Mouse (Mus musculus): ENCODE measurements at regions not wholly inside any gene's neighbourhood (a gene's known extent, or its start where the extent isn't known, plus 50 kb on each side); places are given as distances from the start of the nearest gene placed in this dataset.
"Not testable (repeated sequence)": the region's sequence is repeated elsewhere in the genome, so short reads cannot be mapped to it uniquely, and the experiment has no call there.

DNA sequence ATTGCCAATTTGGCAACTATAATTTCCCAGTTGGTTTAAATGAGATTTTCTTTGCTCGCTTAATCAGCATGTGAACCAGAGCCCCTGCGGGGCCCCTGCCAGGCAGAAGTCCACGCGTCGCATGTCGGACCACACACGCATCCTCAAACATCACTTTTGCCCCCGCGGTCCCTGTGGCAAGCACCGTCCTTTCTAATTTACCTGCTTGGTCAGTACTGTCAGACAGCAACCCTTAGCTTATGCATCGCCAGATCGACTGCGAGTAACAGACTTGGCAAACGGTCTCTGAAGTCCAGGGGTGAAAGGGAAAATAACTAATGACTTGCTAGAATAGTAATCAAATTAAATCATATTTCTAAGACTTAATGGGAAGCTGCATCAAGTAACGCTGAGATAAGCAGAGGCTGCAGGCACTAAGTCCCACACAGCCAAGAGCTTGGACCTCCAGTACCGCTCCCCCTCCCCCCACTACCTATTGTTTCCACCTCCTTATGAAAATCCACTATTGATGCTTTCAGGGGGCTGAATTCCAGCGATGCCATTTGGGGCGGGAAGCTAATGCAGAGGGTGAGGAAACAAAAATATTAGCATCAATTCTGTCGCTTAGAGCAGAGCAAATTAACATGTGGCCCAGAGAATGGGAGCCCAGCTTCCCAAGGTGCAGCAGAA, 142.0 kb upstream of the Cntnap4 start:
- CTCF ChIA-PET, result no interaction called here

DNA sequence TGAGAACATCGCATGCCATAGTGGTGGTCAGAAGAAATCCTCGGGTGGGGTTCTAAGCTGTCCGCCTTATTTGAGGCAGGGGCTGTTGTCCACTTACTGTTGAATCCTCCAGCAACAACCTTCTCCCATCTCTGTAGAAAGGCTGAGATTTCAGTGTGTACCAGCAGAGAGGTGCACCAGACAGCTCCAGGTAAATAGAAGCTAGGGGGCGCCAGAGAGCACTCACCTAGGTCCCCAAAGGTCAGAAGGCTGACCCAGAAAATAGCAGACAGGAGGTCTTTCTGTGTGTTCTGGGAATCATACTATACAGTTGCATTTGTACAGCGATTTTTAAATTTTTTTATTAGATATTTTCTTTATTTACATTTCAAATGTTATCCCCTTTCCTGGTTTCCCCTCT, 157.9 kb upstream of the Cntnap4 start:
- CTCF ChIA-PET, result no interaction called here

DNA sequence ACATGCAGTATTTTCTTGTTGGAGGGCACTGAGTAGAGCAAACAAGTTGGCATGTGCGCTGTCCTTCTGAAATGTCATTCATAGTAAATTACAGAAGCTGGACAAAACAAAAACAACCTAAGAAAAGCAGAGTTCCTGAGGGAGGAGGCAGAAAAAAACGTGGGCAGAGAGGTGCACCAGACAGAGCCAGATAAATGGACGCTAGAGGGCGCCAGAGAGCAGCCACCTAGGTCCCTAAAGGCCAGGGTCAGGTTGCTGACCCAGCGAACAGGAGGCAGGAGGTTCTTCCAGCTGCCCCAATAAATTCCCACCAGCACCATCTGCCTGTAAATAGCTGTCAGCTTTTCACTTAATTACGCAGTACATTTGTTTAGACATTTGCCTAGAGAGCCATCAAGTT, 158.6 kb upstream of the Cntnap4 start:
- CTCF ChIA-PET, result no interaction called here

- CTCF ChIA-PET, result no interaction called here
Measured at GRCm38 (mm10) chr8:112408211-112408735, 161.6 kb upstream of the Cntnap4 start.

DNA sequence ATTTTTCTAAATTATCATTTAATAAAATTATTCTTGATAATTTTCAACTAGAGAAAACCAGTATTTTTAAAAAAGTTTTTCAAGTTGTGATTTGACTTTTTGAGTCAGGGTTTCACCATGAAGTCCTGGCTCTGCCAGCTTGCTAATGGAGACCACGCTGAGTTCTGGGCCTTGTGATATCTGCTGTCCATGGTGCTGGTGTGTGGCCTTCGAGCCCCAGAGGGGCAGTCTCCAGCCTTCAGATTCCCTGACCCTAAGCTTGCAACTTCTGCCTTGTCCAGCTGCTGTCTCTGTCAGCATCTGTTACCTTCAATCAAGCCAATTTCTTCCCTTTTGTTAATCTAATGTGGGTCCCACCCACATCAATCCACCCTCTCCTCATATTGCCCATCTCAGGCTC, 165.8 kb upstream of the Cntnap4 start:
- CTCF ChIA-PET, result no interaction called here

GRCm38 (mm10) chr8:112397438-112397837, 172.4 kb upstream of the Cntnap4 start:
- CTCF ChIA-PET, result no interaction called here

GRCm38 (mm10) chr8:112390108-112390507, 179.7 kb upstream of the Cntnap4 start:
- CTCF ChIA-PET, result no interaction called here

GRCm38 (mm10) chr8:112348323-112348722, 221.5 kb upstream of the Cntnap4 start:
- CTCF ChIA-PET, result no interaction called here

DNA sequence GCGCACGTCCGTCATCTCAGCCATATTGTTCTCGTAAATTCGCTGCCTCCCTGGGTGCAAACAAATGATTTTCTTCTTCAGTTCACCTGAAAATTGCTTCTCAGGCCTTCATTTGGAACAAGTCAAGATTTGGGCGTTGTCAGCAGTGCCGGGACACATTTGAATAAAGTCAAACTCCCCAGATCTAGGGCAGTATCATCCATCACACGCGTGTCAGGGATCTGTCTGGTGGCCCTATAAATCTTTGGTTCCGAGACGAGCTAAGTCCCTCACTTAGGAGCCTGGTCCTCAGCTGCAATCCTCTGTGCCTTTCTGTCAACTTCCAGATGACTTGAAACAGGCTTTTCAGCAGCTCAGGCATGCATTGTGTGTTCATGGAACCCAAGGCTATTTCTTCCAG, 236.7 kb upstream of the Cntnap4 start:
- CTCF ChIA-PET, result interaction anchor here (0.5 kb wide), 1 partner anchor 847 kb away, joined by 5 read pairs; no protein-coding TSS in a partner anchor

GRCm38 (mm10) chr8:112332021-112332420, 237.8 kb upstream of the Cntnap4 start:
- CTCF ChIA-PET, result no interaction called here

- CTCF ChIA-PET, result no interaction called here
Measured at GRCm38 (mm10) chr8:112309816-112310215, 260.0 kb upstream of the Cntnap4 start.

- CTCF ChIA-PET, result no interaction called here
Measured at GRCm38 (mm10) chr8:112308354-112308753, 261.5 kb upstream of the Cntnap4 start.

DNA sequence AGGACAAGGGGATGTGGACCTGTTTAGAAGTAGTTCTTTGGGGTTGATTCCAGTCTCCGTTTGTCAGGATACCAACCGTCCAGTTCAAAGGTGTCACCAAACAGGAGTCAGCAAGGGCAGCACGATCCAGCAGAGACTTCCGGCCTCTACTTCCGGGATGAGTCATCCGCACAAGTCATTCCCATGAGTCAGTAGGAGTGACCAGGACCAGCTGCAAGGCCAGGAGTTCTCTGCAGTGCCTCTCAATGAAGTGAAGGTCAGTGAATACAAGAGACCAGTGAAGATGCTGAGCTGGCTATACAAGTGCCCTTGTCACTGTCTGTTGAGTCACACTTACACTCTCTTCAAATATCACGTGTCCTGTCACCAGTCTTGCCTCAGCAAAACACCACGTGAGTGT, 272.8 kb upstream of the Cntnap4 start:
- CTCF ChIA-PET, result no interaction called here

DNA sequence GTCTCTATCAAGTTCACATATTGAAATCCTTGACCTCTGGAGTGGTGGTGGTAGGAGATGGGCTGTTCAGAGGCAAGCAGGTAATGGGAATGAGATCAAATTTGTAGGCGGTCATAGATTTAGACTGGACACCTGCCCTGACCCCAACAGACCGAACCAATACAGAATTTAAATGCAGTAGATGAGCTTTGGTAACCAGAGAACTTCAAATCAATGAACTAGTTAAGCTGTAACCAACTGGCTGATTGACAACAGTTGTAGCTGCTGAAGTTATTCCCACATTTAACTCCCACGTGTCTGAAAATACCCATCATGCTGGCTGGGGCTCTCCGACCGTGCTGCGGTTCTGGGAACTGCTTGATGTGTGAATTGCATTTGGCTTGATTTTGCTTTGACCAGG, 268.5 kb upstream of the Gm6793 start:
- CTCF ChIA-PET, result no interaction called here

DNA sequence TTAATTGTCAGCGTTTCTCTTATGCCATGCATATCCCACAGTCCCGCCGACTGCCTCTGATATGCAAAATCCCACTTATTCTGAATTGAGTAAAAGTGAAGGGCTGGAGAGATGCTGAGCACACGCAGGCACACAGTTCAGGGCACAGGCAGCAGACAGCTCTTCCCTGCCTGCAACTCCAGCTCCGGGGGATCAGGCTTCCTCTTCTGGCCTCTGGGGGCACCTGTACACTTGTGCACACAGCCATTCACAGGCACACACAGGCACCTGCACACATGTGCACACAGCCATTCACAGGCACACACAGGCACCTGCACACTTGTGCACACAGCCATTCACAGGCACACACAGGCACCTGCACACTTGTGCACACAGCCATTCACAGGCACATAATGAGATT, 254.8 kb upstream of the Gm6793 start:
- CTCF ChIA-PET, result no interaction called here

GRCm38 (mm10) chr8:112269214-112269566, 254.4 kb upstream of the Gm6793 start:
- CTCF ChIA-PET, result no interaction called here

- CTCF ChIA-PET, result no interaction called here
Measured at GRCm38 (mm10) chr8:112268544-112269213, 253.8 kb upstream of the Gm6793 start.

DNA sequence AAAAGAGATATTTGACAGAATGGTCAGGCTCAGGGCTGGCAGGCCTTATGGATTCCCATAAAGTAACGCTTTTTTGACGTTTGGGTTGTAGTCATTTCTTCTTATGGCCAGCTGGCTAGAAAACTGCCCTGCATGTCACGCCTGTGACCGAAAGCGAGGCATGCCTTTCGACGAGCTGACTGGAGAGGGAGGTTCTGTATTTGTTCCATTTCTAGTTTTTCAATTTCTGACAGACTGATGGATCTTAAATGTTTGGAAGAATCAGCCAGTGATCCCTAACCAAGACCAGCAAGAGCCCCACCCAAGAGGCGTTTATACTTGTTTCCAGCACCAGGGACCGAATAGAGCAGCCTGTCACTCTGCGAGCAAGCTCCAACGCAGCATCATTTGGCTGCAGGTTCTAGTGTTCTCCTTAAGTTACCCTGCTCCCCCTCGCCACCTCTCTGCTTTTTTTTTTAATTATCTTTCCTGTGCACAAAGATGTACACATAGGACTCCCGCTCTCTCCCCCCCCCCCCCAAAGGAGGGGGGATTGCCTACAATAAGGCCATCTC, 243.2 kb upstream of the Gm6793 start:
- CTCF ChIA-PET, result no interaction called here

GRCm38 (mm10) chr8:112257311-112257894, 242.6 kb upstream of the Gm6793 start:
- CTCF ChIA-PET, result no interaction called here

GRCm38 (mm10) chr8:112246629-112247028, 231.8 kb upstream of the Gm6793 start:
- CTCF ChIA-PET, result not testable (repeated sequence)

GRCm38 (mm10) chr8:112238681-112239080, 223.8 kb upstream of the Gm6793 start:
- CTCF ChIA-PET, result no interaction called here

DNA sequence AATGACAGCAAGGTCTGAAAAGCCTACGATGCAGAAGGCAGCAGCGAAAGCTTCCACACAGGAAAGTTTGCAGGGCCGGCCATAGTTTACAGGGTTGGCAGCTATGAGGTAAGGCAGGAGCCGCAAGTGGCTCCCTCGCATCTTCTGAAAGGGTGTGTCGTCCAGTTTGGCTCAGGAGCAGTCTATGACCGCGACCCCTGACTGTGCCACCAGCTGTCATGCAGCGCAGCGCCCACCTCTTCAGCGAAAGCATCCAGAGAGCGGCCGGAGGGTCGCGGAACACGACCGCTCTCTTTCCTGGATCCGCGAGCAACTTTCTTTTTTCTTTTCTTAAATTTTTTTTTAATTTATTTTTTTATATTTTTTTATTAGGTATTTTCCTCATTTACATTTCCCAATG, 221.9 kb upstream of the Gm6793 start:
- CTCF ChIA-PET, result not testable (repeated sequence)

- CTCF ChIA-PET, result no interaction called here
Measured at GRCm38 (mm10) chr8:112219656-112220055, 204.8 kb upstream of the Gm6793 start.

Measured in spleen, embryonic (tissue).